Mouse (Mus musculus): Measurements from ENCODE around the gene Apobr. TPM values are rescaled to one million over a fixed set of nuclear protein-coding genes. Genes with fewer than 3 reads are reported as not detected.

Apobr gene
- 0.26 and 0.36 TPM in 2 replicates for polyA plus RNA-seq (2014; fragmentation: Nextera tagmentation; extraction: Ambion mirVana)

DNA sequence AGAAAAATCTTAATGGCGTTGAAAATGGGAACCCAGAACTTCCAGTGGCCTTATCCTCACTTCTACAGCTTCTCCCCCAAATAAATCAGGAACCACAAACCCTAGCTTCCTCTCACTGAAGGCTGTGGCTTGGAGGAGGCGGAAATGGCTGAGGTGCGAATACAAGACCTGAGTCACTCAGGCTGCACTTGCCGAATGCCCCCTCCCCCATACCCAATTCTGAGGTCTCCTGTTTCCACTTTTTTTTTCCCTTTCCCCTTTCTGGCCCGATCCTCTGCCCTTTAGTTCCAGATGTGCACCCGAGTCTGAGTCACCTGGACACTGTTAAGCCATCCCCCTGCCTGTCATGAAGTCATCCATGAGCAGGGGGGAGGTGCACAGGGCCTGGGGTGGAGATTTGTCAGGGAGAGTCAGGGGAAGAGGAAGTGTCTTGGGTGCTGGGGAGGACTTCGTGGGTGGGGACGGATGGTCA lies at the start of gene Apobr:
Gene Apobr, plus strand, starts transcription at position 437 of the 472 bp plus-strand sequence.
- 79% methylated on average over 8 of the region's 8 CpGs for WGBS

DNA sequence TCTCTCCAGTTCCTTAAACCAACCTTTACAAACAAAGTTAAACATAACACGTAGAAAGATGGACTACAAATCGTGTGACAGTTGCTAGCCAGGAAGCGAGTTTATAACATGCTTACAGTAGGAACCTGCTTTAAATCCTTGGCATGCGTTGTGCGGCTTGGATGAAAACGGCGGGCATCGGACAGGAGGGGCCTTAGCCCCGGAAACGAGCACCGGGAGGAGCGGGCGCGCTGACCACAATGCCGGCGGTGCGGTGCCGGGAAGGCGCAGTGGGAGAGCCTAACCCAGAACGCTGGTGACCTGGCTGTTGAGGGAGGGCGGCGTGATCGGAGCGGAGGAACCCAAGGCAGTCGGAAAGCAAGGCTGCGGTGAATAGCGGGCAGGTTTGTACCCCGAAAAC lies 49.0 kb upstream of the Apobr start:
- Histone ChIP-seq H3K4me1 (replicated peaks; ENCODE audit: control insufficient read depth, insufficient read depth, low read length) (no peaks in the 10 kb centered on the region), H3K36me3 (replicated peaks; ENCODE audit: control insufficient read depth, insufficient read depth) (no peaks in the 10 kb centered on the region), H3K27me3 (ENCODE audit: control insufficient read depth, insufficient read depth, low read length) (peaks cover 14% of the 10 kb centered on the region), H3K9me3 (ENCODE audit: control insufficient read depth, low read length) (no peaks in the 10 kb centered on the region), H3K4me3 (replicated peaks; ENCODE audit: low read length) (peak overlapping the region; percentile 41), H3K4me2 (replicated peaks) (peak overlapping the region; percentile 79), H3K9ac (peak overlapping the region; percentile 56), H3K27ac (no peak overlapping the region)
- ATAC-seq (ENCODE audit: low FRiP score), result no peak
- WGBS, result 2% methylated on average over 28 of the region's 28 CpGs
- DNase-seq (ENCODE audit: low spot score), result peak; percentile 28

More for the DNA sequence above, at the start of gene Apobr:
- H3K9me3 ChIP-seq (ENCODE audit: control insufficient read depth, low read length), result no peaks in the 10 kb centered on the region
- H3K9ac ChIP-seq, result peak within 1 kb of the TSS; percentile 53; the same call in 1 of the 2 replicates
- H3K27me3 ChIP-seq (ENCODE audit: control insufficient read depth, insufficient read depth, low read length), result peaks cover 6% of the 10 kb centered on the region; the same call in 1 of the 2 replicates
- H3K27ac ChIP-seq, result peak within 1 kb of the TSS; percentile 85; the same call in 1 of the 2 replicates
- ATAC-seq (ENCODE audit: low FRiP score), result no peak
- H3K4me2 ChIP-seq (replicated peaks), result peak within 1 kb of the TSS; percentile 89
- no peaks in the 10 kb centered on the region for H3K36me3 ChIP-seq (replicated peaks; ENCODE audit: control insufficient read depth, insufficient read depth)
- peak within 1 kb of the TSS; percentile 50 for H3K4me3 ChIP-seq (replicated peaks; ENCODE audit: low read length)
- DNase-seq (ENCODE audit: low spot score), result no peak
- peaks cover 15% of the 10 kb centered on the region; the same call in 1 of the 2 replicates for H3K4me1 ChIP-seq (replicated peaks; ENCODE audit: control insufficient read depth, insufficient read depth, low read length)

DNA sequence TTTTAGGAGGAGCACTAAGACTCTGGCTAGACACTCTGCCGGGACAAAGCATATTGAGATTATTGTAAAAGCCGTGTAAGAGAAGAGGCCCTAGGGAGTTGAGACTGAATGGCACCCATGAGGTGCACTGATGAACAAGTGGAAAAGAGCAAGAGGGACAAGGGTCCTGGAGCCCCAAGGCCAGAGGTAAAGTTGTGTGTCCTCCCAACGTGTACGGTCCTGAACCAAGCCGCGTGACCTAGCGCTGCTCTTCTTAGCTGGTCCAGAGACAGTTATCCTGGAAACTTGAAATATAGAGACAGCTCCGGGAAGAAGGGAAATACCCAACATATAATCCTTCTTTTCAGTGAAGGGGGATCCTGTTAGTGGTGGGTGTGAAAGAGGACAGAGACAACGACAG lies 48.3 kb upstream of the Apobr start:
- H3K4me1 ChIP-seq (replicated peaks; ENCODE audit: control insufficient read depth, insufficient read depth, low read length), result no peaks in the 10 kb centered on the region
- H3K36me3 ChIP-seq (replicated peaks; ENCODE audit: control insufficient read depth, insufficient read depth), result no peaks in the 10 kb centered on the region
- peak overlapping the region; percentile 79 for H3K4me2 ChIP-seq (replicated peaks)
- DNase-seq (ENCODE audit: low spot score) (no peak), ATAC-seq (ENCODE audit: low FRiP score) (no peak)
- peak overlapping the region; percentile 41 for H3K4me3 ChIP-seq (replicated peaks; ENCODE audit: low read length)
- 53% methylated on average over 9 of the region's 9 CpGs for WGBS
- peak overlapping the region; percentile 56; the same call in 1 of the 2 replicates for H3K9ac ChIP-seq
- no peaks in the 10 kb centered on the region for H3K9me3 ChIP-seq (ENCODE audit: control insufficient read depth, low read length)
- H3K27ac ChIP-seq, result no peak overlapping the region
- peaks cover 14% of the 10 kb centered on the region for H3K27me3 ChIP-seq (ENCODE audit: control insufficient read depth, insufficient read depth, low read length)

DNA sequence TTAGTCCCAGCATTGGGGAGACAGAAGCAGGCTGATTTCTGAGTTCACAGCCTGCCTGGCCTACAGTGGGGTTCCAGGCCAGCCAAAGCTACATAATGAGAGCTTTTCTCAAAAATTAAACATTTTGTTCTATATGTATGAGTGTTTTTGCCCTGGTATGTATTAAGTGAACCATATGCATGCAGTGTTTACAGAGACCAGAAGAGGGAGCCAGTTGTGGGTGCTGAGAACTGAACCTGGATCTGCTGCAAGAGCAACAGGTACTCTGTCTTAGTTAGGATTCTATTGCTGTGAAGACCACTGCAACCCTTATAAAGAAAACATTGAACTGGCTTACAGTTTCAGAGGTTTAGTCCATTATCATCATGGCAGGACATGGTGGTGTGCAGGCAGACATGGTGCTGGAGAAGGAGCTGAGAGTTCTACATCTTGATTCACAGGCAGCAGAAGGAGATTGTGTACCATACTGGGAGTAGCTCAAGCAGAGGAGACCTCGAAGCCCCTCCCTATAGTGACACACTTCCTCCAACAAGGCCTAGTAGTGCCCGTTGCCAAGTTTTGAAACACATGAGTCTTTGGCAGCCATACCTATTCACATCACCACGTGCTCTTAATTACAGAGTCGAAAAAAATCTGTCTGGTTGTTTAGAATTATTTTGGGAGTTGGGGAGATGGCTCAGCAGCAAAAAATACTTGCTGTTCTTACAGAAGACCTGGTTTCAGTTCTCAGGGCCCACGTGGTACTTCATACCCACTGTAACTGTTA lies 46.7 kb upstream of the Apobr start:
- Histone ChIP-seq H3K9me3 (ENCODE audit: control insufficient read depth, low read length) (no peaks in the 10 kb centered on the region), H3K27ac (no peak overlapping the region), H3K4me1 (replicated peaks; ENCODE audit: control insufficient read depth, insufficient read depth, low read length) (no peaks in the 10 kb centered on the region), H3K4me3 (replicated peaks; ENCODE audit: low read length) (no peak overlapping the region), H3K4me2 (replicated peaks) (no peak overlapping the region), H3K27me3 (ENCODE audit: control insufficient read depth, insufficient read depth, low read length) (peaks cover 14% of the 10 kb centered on the region), H3K36me3 (replicated peaks; ENCODE audit: control insufficient read depth, insufficient read depth) (no peaks in the 10 kb centered on the region), H3K9ac (no peak overlapping the region)
- DNase-seq (ENCODE audit: low spot score), result no peak
- 83% methylated on average over 5 of the region's 5 CpGs for WGBS
- ATAC-seq (ENCODE audit: low FRiP score), result no peak

DNA sequence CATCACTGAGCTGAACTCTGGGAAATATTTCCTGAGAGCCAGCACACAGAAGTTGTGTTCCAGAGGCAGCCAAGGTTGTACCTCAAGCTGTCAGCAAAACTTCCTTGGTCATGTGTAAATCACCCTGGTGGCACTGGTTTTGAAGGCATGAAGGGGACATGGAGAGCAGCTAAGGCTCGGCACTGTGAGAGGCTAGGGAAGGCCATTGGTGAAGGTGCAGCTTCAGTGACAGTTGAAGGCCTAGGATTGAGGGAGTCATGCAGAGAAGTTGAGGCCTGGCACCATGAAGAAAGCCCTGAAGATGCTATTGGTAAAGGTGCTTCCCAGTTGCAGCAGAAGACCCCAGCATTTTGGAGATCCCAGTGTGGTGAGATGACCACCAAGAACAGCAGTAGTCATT lies 43.1 kb upstream of the Apobr start:
- Histone ChIP-seq H3K9me3 (ENCODE audit: control insufficient read depth, low read length) (no peaks in the 10 kb centered on the region), H3K4me1 (replicated peaks; ENCODE audit: control insufficient read depth, insufficient read depth, low read length) (no peaks in the 10 kb centered on the region), H3K36me3 (replicated peaks; ENCODE audit: control insufficient read depth, insufficient read depth) (peaks cover 33% of the 10 kb centered on the region), H3K27me3 (ENCODE audit: control insufficient read depth, insufficient read depth, low read length) (peaks cover 7% of the 10 kb centered on the region), H3K9ac (no peak overlapping the region), H3K4me3 (replicated peaks; ENCODE audit: low read length) (no peak overlapping the region), H3K27ac (no peak overlapping the region), H3K4me2 (replicated peaks) (no peak overlapping the region)
- 81% methylated on average over 1 of the region's 1 CpGs for WGBS
- no peak for ATAC-seq (ENCODE audit: low FRiP score)
- DNase-seq (ENCODE audit: low spot score), result no peak

DNA sequence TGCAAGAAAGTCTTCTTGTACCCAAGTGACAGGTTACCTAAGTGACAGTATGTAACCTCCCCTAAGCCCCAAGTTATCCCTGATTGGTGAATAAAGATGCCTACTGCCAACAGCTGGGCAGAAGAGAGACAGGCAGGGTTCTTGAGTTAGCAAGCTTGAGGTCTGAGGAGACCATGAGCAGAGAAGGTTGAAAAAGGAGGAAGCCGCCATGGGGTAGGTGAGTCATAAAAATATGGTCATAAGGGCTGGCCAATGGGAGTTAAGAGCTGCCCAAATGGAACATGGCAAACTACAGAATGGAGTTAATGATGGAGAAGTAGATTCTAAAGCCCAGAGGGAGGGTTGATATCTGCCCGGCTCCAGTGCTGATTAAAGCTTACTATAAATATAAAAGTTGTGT lies 39.1 kb upstream of the Apobr start:
- H3K9ac ChIP-seq, result no peak overlapping the region
- no peaks in the 10 kb centered on the region for H3K4me1 ChIP-seq (replicated peaks; ENCODE audit: control insufficient read depth, insufficient read depth, low read length)
- H3K36me3 ChIP-seq (replicated peaks; ENCODE audit: control insufficient read depth, insufficient read depth), result peaks cover 73% of the 10 kb centered on the region
- no peaks in the 10 kb centered on the region for H3K27me3 ChIP-seq (ENCODE audit: control insufficient read depth, insufficient read depth, low read length)
- H3K4me3 ChIP-seq (replicated peaks; ENCODE audit: low read length), result no peak overlapping the region
- ATAC-seq (ENCODE audit: low FRiP score) (no peak), DNase-seq (ENCODE audit: low spot score) (no peak)
- WGBS, result 93% methylated on average over 2 of the region's 2 CpGs
- H3K9me3 ChIP-seq (ENCODE audit: control insufficient read depth, low read length), result no peaks in the 10 kb centered on the region
- H3K27ac ChIP-seq, result no peak overlapping the region
- no peak overlapping the region for H3K4me2 ChIP-seq (replicated peaks)

DNA sequence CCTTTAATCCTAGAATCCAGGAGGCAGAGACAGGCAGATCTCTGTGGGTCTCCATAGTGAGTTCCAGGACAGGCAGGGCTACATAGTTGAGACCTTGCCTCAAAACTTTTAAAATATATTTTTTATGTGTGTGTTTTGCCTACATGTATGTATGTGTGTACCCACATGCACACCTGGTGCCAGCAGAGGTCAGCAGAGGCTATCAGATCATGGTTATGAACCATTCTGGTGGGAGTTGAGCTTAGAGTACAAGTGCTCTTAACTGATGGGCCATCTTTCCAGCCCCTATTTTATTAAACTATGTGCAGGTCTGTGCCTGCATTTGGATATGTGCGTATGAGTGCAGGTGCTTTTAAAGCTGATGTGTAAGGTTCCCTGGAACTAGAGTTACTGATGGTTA lies 29.9 kb upstream of the Apobr start:
- no peak overlapping the region for H3K4me2 ChIP-seq (replicated peaks)
- H3K9me3 ChIP-seq (ENCODE audit: control insufficient read depth, low read length), result no peaks in the 10 kb centered on the region
- no peak overlapping the region for H3K9ac ChIP-seq
- no peak overlapping the region for H3K27ac ChIP-seq
- no peak overlapping the region for H3K4me3 ChIP-seq (replicated peaks; ENCODE audit: low read length)
- 100% methylated on average over 1 of the region's 1 CpGs for WGBS
- DNase-seq (ENCODE audit: low spot score) (no peak), ATAC-seq (ENCODE audit: low FRiP score) (no peak)
- H3K36me3 ChIP-seq (replicated peaks; ENCODE audit: control insufficient read depth, insufficient read depth), result peaks cover 98% of the 10 kb centered on the region
- no peaks in the 10 kb centered on the region for H3K27me3 ChIP-seq (ENCODE audit: control insufficient read depth, insufficient read depth, low read length)
- no peaks in the 10 kb centered on the region for H3K4me1 ChIP-seq (replicated peaks; ENCODE audit: control insufficient read depth, insufficient read depth, low read length)

DNA sequence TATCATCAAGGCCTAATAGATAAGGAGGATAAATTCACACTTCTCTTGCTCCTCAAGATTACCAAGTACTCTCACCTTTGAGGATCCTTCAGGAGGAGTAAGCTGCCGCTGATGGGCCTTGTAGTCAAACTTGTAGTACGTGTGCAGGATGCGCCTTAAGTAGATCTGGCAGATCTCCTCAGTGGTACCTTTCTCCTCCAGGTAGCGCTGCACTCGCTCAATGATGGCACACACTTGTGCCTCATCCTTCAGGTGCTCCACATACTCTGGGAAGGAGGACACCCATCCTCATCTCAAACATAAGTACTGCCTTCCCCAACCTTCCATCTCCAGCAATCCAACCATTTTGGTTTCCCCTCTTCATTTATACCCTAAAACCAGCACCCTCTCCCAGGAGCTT lies 28.1 kb upstream of the Apobr start:
- H3K9me3 ChIP-seq (ENCODE audit: control insufficient read depth, low read length), result no peaks in the 10 kb centered on the region
- H3K27ac ChIP-seq, result no peak overlapping the region

DNA sequence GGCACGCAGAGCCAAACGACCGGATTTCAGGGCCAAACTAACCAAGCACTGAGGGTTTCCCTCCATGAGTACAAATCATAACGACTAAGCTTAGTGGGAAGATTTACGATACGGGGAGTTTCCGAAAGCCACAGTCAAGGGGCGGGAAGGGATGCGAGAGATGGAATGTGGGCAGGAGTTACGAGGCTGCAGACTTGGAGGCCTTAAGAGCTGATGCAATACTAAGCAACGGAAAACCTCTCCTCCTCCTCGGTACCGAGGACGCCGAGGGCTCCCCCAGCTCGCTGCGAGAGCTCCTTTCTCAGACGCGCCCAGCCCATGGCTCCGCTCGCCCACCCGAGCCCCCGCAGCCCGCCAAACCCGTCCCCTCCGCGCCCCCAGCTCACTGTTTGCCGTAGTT lies 19.0 kb upstream of the Apobr start:
- under 1% methylated on average over 28 of the region's 28 CpGs for WGBS
- no peaks in the 10 kb centered on the region for H3K9me3 ChIP-seq (ENCODE audit: control insufficient read depth, low read length)
- no peaks in the 10 kb centered on the region for H3K27me3 ChIP-seq (ENCODE audit: control insufficient read depth, insufficient read depth, low read length)
- peak overlapping the region; percentile 83 for H3K9ac ChIP-seq
- ATAC-seq (ENCODE audit: low FRiP score) (0 out of 2 replicates have a peak, but pooled peaks have one; percentile 13), DNase-seq (ENCODE audit: low spot score) (no peak)
- peaks cover 41% of the 10 kb centered on the region for H3K36me3 ChIP-seq (replicated peaks; ENCODE audit: control insufficient read depth, insufficient read depth)
- H3K27ac ChIP-seq, result peak overlapping the region; percentile 65
- peak overlapping the region; percentile 72 for H3K4me2 ChIP-seq (replicated peaks)
- no peaks in the 10 kb centered on the region for H3K4me1 ChIP-seq (replicated peaks; ENCODE audit: control insufficient read depth, insufficient read depth, low read length)
- H3K4me3 ChIP-seq (replicated peaks; ENCODE audit: low read length), result peak overlapping the region; percentile 86

More for the DNA sequence above, 28.1 kb upstream of the Apobr start:
- Histone ChIP-seq H3K4me1 (replicated peaks; ENCODE audit: control insufficient read depth, insufficient read depth, low read length) (no peaks in the 10 kb centered on the region), H3K27me3 (ENCODE audit: control insufficient read depth, insufficient read depth, low read length) (no peaks in the 10 kb centered on the region), H3K4me3 (replicated peaks; ENCODE audit: low read length) (no peak overlapping the region), H3K36me3 (replicated peaks; ENCODE audit: control insufficient read depth, insufficient read depth) (peaks cover 98% of the 10 kb centered on the region), H3K4me2 (replicated peaks) (no peak overlapping the region), H3K9ac (no peak overlapping the region)
- ATAC-seq (ENCODE audit: low FRiP score), result no peak
- no peak for DNase-seq (ENCODE audit: low spot score)
- 98% methylated on average over 5 of the region's 5 CpGs for WGBS
